Mouse (Mus musculus): ENCODE results near the gene Slc35f3.

Gene Slc35f3

GRCm38 (mm10) chr8:126298296-126299093 lies at the start of gene Slc35f3:
Gene Slc35f3, plus strand, starts transcription at chr8:126298558.
- DNase-seq (ENCODE audit: low spot score), result peak; percentile 67

- DNase-seq (ENCODE audit: low spot score), result no peak
These were observed 47.9 kb upstream of the Slc35f3 start for GRCm38 (mm10) chr8:126250486-126250885.

GRCm38 (mm10) chr8:126256585-126257391 lies 41.6 kb upstream of the Slc35f3 start:
- no peak for DNase-seq (ENCODE audit: low spot score)

- no peak for DNase-seq (ENCODE audit: low spot score)
These were observed 41.0 kb upstream of the Slc35f3 start for GRCm38 (mm10) chr8:126257392-126257681.

- DNase-seq (ENCODE audit: low spot score), result peak; percentile 78
These were observed 40.1 kb upstream of the Slc35f3 start for GRCm38 (mm10) chr8:126258175-126258781.

- no peak for DNase-seq (ENCODE audit: low spot score)
These were observed 33.2 kb upstream of the Slc35f3 start for GRCm38 (mm10) chr8:126265186-126265585.

DNA sequence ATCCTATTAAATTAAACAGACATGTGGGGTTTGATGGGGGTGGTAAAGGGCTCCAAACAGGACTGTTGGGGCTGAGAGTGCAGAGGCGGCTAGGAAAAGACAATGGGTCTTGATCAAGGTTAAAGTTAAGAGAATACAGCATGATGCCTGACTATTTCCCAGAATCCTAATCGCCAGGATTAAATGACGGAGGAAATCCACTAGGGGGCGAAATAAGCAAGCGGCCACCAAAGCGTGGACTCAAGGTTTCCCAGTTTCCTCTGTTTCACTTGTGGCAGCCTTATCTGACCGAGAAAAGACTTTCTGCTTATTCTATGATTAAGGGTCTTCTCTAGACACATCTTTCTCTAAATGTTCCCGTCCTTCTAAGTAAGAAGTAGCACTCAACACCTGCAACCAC lies 31.2 kb upstream of the Slc35f3 start:
- no peak for DNase-seq (ENCODE audit: low spot score)

GRCm38 (mm10) chr8:126269733-126270132 lies 28.6 kb upstream of the Slc35f3 start:
- DNase-seq (ENCODE audit: low spot score), result no peak

DNA sequence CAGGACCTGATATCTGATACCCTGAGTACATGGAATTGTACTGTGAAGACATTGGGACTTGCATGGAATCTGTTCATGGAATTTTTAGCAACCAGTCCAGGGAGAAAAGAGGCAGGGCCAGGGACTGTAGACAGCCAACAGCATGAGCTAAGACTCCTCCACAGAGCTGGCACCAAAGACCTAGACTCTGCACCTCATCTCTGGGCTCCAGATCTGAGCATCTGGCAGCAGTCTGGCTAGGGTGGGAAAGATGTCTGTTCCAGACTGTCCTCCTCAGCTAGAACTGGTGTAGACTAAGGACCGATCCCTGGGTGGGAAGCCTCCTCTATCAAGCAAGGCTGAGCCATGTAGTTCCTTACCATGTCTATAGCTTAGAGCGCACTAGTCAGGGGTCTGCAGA lies 25.9 kb upstream of the Slc35f3 start:
- peak; percentile 28 for DNase-seq (ENCODE audit: low spot score)

DNA sequence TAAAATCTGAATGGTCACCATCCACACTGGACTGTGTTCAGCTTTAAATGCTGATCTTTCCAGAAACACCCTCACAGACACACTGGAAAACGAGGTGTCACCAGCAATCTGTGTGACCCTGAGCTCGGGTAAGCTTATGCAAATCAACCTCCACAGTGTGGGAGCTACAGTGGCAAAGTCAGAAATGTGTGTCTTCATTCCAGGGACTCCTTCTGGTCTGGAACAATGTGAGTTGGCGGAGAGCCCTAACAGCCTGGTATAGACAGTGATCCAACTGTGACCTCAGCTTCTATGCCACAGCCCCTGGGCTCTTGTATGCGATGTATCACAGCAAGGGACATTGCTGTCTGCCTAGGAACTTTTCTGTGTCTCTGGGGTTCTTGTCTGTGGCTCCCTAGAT lies 25.3 kb upstream of the Slc35f3 start:
- peak; percentile 58 for DNase-seq (ENCODE audit: low spot score)

DNA sequence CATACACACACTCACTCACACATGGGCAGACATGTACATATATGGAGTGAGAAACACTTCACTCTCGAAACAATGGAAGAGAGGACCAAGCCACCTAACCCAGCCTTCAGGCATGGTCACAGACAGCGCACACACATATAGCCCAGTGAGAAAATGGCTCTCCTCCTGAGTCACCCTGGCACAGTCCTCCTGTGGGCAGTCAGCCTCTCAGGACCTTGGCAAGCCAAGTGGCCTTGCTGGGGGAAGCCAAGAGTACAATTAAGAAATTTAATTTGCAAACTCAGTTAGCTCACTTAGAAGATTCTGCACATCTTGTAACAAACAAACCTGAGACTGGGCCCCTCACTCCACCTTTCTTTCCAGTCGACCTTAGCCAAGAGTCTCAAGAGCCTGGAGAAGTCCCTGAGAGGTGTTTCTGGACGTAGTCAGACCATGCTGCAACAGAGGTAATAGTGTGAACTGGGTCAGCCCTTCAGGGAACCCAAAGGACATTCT lies 23.4 kb upstream of the Slc35f3 start:
- no peak for DNase-seq (ENCODE audit: low spot score)

DNA sequence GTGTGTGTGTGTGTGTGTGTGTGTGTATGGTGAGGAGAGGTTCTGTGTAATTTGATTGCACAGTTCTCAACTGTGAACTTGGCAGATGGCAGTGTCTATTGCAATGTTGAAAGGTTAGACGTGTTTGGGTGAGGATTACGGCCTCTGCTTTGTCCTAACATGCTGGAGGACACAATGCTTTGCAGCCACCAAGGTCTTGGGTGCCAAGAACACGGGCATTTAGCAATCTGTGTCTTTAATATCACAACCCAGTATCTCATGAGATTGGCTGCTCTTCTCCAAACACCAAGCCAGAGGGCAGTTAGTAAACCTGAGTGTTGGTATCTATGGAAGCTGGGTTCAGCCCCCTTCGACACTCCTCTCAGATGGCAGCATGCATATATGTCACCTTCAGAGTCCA lies 22.5 kb upstream of the Slc35f3 start:
- no peak for DNase-seq (ENCODE audit: low spot score)

DNA sequence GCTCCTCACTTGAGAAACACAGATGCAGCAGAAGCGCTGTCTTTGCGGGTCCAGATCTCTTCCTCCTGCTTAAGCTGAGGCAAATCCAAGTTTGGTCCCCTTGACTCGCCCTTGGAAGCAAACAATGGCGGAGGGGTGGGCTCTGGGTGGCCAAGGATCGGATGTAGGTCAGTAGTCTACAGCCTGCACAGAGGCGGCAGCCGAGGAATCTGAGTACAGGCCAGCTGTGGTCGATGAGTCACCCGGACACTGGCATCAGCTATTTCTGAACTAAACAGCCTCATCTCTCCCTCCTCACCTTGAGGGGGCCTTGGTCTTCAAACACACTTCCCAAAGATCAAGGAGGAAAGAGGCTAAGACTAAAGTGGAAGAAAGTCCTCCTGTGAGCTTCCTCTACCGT lies 6.4 kb upstream of the Slc35f3 start:
- no peak for DNase-seq (ENCODE audit: low spot score)

- DNase-seq (ENCODE audit: low spot score), result peak; percentile 59
These were observed 993 bp upstream of the Slc35f3 start for GRCm38 (mm10) chr8:126297284-126297845.

DNA sequence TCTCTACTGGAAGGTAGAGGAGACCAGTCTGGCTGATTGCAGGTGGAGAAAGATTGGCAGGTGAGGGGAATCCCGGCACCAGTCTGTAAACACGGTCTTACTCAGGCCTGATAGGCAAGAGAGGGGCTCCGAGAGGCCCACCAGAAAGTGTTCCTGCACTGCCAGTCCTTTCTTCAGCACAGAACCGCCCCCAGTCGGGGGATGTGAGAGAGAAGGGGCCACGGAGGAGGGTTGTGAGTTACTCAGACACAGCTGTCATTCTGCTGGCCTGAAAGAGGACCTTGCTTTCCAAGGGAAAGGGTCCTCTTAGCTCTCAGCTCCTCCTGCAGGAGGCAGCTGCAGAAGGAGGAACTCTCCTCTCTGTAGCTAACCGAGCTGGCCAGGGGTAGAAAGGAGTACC lies 975 bp downstream of the Slc35f3 start:
- DNase-seq (ENCODE audit: low spot score), result peak; percentile 22

DNA sequence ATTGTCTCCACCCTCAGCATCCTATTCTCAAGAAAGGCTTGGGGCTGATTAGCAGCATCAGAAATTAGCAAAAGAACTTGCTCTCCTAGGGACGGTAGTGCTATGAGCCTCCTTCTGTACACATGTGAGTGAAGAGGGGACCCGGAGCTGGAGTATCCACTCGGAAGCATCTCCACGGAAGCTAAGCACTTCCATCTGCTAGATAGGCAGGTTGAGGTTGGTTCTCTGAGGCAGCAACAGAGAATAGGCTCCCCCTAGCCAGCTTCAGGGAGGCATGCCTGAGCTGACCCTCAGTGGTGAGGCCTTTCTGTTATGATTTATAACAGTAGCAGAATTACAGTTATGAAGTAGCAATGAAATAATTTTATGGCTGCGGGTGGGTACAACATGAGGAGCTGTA lies 2.0 kb downstream of the Slc35f3 start:
- DNase-seq (ENCODE audit: low spot score), result no peak

- DNase-seq (ENCODE audit: low spot score), result no peak
These were observed 3.2 kb downstream of the Slc35f3 start for GRCm38 (mm10) chr8:126301580-126301979.

- no peak for DNase-seq (ENCODE audit: low spot score)
These were observed 8.8 kb downstream of the Slc35f3 start for GRCm38 (mm10) chr8:126307164-126307563.

GRCm38 (mm10) chr8:126309015-126309414 lies 10.7 kb downstream of the Slc35f3 start:
- DNase-seq (ENCODE audit: low spot score), result peak; percentile 44

DNA sequence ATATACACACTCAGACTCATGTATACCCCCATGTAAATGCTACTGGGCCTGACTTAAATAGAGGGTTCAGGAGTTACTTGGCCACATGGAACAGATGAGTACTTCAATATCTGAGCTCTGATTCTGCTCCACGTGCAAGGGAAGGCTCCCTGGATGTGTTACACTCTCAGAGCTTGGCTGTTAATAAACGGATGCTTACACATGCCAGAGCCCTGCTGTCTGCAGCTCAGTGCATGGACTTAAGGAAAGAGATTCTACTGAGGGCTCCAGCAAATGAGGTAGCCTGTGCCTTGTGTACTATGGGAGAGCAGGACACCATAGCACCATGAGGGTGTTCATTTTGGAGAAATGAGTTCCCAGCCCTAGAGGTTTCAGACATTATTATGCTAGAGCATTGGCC lies 26.6 kb downstream of the Slc35f3 start:
- DNase-seq (ENCODE audit: low spot score), result no peak

DNA sequence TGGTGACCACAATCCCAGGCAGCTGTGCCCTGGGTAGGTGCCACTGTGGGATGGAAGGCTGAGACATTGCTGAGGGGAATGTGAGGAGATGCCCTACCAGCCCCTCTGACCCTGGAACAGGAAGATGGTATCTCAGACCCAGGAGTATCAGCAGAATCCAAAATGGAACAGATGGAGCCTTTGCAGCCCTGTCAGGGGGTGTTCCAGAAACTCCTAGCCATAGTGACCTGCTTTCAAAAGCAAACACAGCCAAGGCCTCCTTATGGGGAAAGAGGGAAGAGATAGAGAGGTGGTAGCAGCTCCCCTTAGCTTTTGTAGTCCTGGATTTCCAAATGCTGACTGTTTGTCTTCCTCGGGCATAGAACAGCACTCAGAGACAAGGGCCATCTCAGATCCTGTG lies 27.8 kb downstream of the Slc35f3 start:
- DNase-seq (ENCODE audit: low spot score), result no peak

DNA sequence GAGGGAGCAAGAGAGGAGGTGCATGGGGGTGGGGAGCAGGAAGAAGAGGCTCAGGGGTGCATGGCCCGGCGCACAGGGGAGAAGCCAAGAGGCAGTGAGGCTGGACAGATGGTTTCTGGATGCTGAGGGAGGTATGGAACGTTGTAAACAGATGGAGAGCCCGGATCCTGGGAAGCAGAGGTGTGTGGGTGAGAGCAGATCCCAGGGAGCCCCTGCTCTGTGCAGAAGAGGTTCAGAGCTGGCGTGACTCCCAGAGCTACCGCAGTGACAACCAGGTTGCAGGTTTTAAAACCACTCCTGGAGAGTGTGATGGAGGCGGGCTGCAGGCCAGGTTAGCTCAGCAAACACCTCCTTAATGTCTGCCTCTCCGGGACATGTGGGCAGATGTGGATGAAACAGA lies 28.4 kb downstream of the Slc35f3 start:
- DNase-seq (ENCODE audit: low spot score), result peak; percentile 76

DNA sequence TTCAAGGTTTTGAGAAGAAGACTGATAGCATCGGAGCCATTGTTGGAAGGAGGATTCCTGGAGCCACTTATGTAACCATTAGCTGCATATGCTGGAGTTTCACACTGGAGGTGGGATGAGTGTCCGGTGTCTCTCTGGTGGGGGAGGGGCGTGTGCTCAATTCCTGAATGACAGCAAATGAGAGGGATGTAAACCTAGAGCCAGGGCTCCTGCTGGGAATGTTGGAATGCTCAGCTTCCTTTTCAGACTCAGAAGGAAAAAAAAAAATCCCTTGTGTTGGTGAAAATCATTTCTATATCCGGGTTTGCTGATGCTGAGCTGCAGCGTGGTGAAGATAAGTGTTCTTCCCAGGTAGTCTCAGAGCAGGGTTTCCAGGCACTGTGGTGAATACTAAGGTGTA lies 29.4 kb downstream of the Slc35f3 start:
- DNase-seq (ENCODE audit: low spot score), result no peak
